In genomic region chr1:86491533-86492094, GRCm38 (mm10) we compare ENCODE assay signal across 8 mouse cellular contexts. TPM values are rescaled to one million over a fixed set of nuclear protein-coding genes. Genes with fewer than 3 reads are reported as not detected.
DNase-seq lines count a peak whose midpoint lies in the region; ATAC-seq and TF ChIP-seq lines count a peak whose summit lies in the region.

No protein-coding gene starts in this region.

- no peaks in the 10 kb centered on the region for H3K36me3 ChIP-seq in testis, adult 2 months (ENCODE audit: control insufficient read depth, insufficient read depth, low read length)
- no peaks in the 10 kb centered on the region for H3K36me3 ChIP-seq in hindbrain, embryonic 16.5 days (ENCODE audit: control insufficient read depth, insufficient read depth, low read length)
- no peaks in the 10 kb centered on the region for H3K36me3 ChIP-seq in lung, postnatal 0 days (ENCODE audit: insufficient read depth, low read length)

- TF ChIP-seq POLR2A in testis, adult 2 months (IDR thresholded peaks at IDR 0.05; ENCODE audit: control insufficient read depth, low read depth, low read length) = no peak

- H3K4me1 ChIP-seq in testis, adult 2 months (ENCODE audit: control insufficient read depth, insufficient read depth, low read length) = peaks cover 21% of the 10 kb centered on the region
- H3K4me1 ChIP-seq in hindbrain, embryonic 16.5 days (ENCODE audit: control insufficient read depth, insufficient read depth, low read depth, low read length) = peaks cover 14% of the 10 kb centered on the region
- H3K4me1 ChIP-seq in lung, postnatal 0 days (ENCODE audit: insufficient read depth, low read depth, low read length) = peaks cover 31% of the 10 kb centered on the region; the same call in 1 of the 2 replicates

- H3K9ac ChIP-seq in hindbrain, embryonic 16.5 days (ENCODE audit: low read depth, low read length) = peak overlapping the region; percentile 46
- no peak overlapping the region for H3K9ac ChIP-seq in lung, postnatal 0 days (replicated peaks; ENCODE audit: low read depth)

- H3K27ac ChIP-seq in testis, adult 2 months (ENCODE audit: control insufficient read depth, insufficient read depth, low read depth, low read length) = peak overlapping the region; percentile 95
- peak overlapping the region; percentile 75 for H3K27ac ChIP-seq in hindbrain, embryonic 16.5 days (ENCODE audit: low read depth, low read length)
- H3K27ac ChIP-seq in lung, postnatal 0 days (ENCODE audit: low read length) = peak overlapping the region; percentile 92

- no peaks in the 10 kb centered on the region for H3K9me3 ChIP-seq in hindbrain, embryonic 16.5 days (ENCODE audit: control insufficient read depth, low read length)
- no peaks in the 10 kb centered on the region for H3K9me3 ChIP-seq in lung, postnatal 0 days (ENCODE audit: low read length)

- no peak for DNase-seq in testis, postnatal 14 days (ENCODE audit: low spot score)
- DNase-seq in lung, postnatal 0 days (ENCODE audit: low spot score) = peak; percentile 67
- no peak for DNase-seq in adrenal gland, postnatal 4 days (ENCODE audit: low spot score in 2 of 2)
- no peak for DNase-seq in urinary bladder, postnatal 4 days (ENCODE audit: low spot score in 2 of 2)
- no peak for DNase-seq in layer of hippocampus, adult 11-12 months (ENCODE audit: low spot score)

- no peaks in the 10 kb centered on the region for H3K27me3 ChIP-seq in testis, adult 2 months (ENCODE audit: control insufficient read depth, insufficient read depth, low read length)
- no peaks in the 10 kb centered on the region for H3K27me3 ChIP-seq in hindbrain, embryonic 16.5 days (replicated peaks; ENCODE audit: control insufficient read depth, insufficient read depth, low read length)
- no peaks in the 10 kb centered on the region for H3K27me3 ChIP-seq in lung, postnatal 0 days (replicated peaks; ENCODE audit: insufficient read depth, low read length)

- peak; percentile 47; the same call in 1 of the 2 replicates for TF ChIP-seq EP300 in lung, postnatal 0 days (IDR thresholded peaks at IDR 0.05)

- no peak overlapping the region for H3K4me2 ChIP-seq in hindbrain, embryonic 16.5 days (ENCODE audit: low read length)
- H3K4me2 ChIP-seq in lung, postnatal 0 days (replicated peaks; ENCODE audit: low read depth, low read length) = no peak overlapping the region

- WGBS in hindbrain, embryonic 16.5 days = 42% methylated on average over 7 of the region's 7 CpGs
- 6% methylated on average over 7 of the region's 7 CpGs for WGBS in lung, postnatal 0 days

- H3K4me3 ChIP-seq in testis, adult 2 months (ENCODE audit: control insufficient read depth, low read depth, low read length) = no peak overlapping the region
- no peak overlapping the region for H3K4me3 ChIP-seq in hindbrain, embryonic 16.5 days (ENCODE audit: low read length)
- H3K4me3 ChIP-seq in lung, postnatal 0 days (ENCODE audit: low read depth, low read length) = no peak overlapping the region

- ATAC-seq in hindbrain, embryonic 16.5 days = no peak
- peak; percentile 12 for ATAC-seq in lung, postnatal 0 days
- no peak for ATAC-seq in activated CD4-positive, CD25-positive, alpha-beta regulatory T cell, adult 4 months

- no peak for TF ChIP-seq CTCF in testis, adult 2 months (IDR thresholded peaks at IDR 0.05; ENCODE audit: control insufficient read depth, insufficient read depth, insufficient replicate concordance, low read depth, low read length)
- TF ChIP-seq CTCF in lung, postnatal 0 days (IDR thresholded peaks at IDR 0.05) = no peak

RNA-seq across cellular contexts. Expression of gene Ptma, which starts 34.9 kb away (rescaled TPM):
- 126 and 135 TPM in 2 replicates for polyA plus RNA-seq in testis, adult 2 months (2012; rRNA removed)
- 1,165 and 1,204 TPM in 2 replicates for polyA plus RNA-seq in hindbrain, embryonic 16.5 days (2015; fragmentation: Nextera tagmentation; extraction: Ambion mirVana)
- 1,264 and 1,361 TPM in 2 replicates for polyA plus RNA-seq in lung, postnatal 0 days (2015; fragmentation: Nextera tagmentation; extraction: Ambion mirVana)
- 1,000 to 10,000 TPM; 1,215 to 1,376 TPM for total RNA-seq in adrenal gland, postnatal 4 days (2021)
- 1,000 to 10,000 TPM; 2,967 to 3,416 TPM for polyA plus RNA-seq in activated CD4-positive, CD25-positive, alpha-beta regulatory T cell, adult 4 months (2017; shearing (Covaris generic))
